Mouse (Mus musculus): Measurements from ENCODE around the gene Ptpn1.

- peak; percentile 38; the same call in 1 of the 2 replicates for TF ChIP-seq CTCF (IDR thresholded peaks at IDR 0.05; ENCODE audit: borderline replicate concordance, extremely low read depth, insufficient read depth, insufficient read length)
- TF ChIP-seq POLR2A (IDR thresholded peaks at IDR 0.05; ENCODE audit: borderline replicate concordance, extremely low read depth, insufficient read depth, insufficient read length, poor library complexity, severe bottlenecking): no peak
Observed at GRCm38 (mm10) chr2:168025882-168026281, 94.0 kb downstream of the Ptpn1 start.
